ENCODE assay signal across 9 mouse cellular contexts in the genomic region with DNA sequence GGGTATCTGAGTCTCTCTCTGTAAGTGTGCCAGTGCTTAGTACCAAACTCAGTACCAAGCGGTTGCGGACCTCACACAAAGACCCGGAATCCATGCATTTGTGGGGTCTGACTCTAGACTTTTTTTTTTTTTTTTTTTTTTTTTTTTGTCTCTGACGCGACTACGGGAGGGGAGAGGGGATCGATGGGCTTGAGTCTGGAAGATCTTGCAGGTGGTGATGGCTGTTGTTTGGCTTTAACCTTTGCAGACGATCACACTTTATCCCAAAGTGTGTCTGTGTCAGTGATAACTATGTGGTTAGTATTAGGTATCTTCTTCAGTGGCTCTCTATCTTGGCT. TPM values are rescaled to one million over a fixed set of nuclear protein-coding genes. Genes with fewer than 3 reads are reported as not detected.
DNase-seq lines count a peak whose midpoint lies in the region; ATAC-seq and TF ChIP-seq lines count a peak whose summit lies in the region.
"Had no signal": no experiment of that assay in that cellular context is flagged by ENCODE, and none has a peak within 500 bp of the region (broad histone marks: within the 10 kb centered on the region; RNA-seq: fewer than 3 reads in every experiment).

No protein-coding gene starts in this region.

- TF ChIP-seq POLR2A in ES-Bruce4 (IDR thresholded peaks at IDR 0.05; ENCODE audit: insufficient read depth, low read length) = no peak

- ATAC-seq in heart, embryonic 12.5 days (ENCODE audit: insufficient number of reproducible peaks, low FRiP score) = no peak
- ATAC-seq in forebrain, postnatal 0 days = no peak; the same call in 1 of the 2 replicates
- peak; percentile 11; the same call in 1 of the 2 replicates for ATAC-seq in megakaryocyte-erythroid progenitor cell, adult 5-6 weeks (replicated peaks; ENCODE audit: low FRiP score, low TSS enrichment, poor library complexity, severe bottlenecking)

- peaks cover 38% of the 10 kb centered on the region for H3K36me3 ChIP-seq in heart, embryonic 12.5 days
- H3K36me3 ChIP-seq in ES-Bruce4 (ENCODE audit: control insufficient read depth, insufficient read depth, low read length, poor library complexity, severe bottlenecking) = peaks cover 17% of the 10 kb centered on the region
- peaks cover 36% of the 10 kb centered on the region for H3K36me3 ChIP-seq in forebrain, postnatal 0 days (ENCODE audit: insufficient read depth)

- H3K4me1 ChIP-seq in heart, embryonic 12.5 days (replicated peaks) = peaks cover 3% of the 10 kb centered on the region; the same call in 1 of the 2 replicates
- no peaks in the 10 kb centered on the region for H3K4me1 ChIP-seq in ES-Bruce4 (ENCODE audit: control insufficient read depth, insufficient read depth, low read length)
- H3K4me1 ChIP-seq in forebrain, postnatal 0 days (ENCODE audit: insufficient read depth) = no peaks in the 10 kb centered on the region

- H3K9ac ChIP-seq in heart, embryonic 12.5 days = peak overlapping the region; percentile 97
- peak overlapping the region; percentile 77 for H3K9ac ChIP-seq in ES-Bruce4 (ENCODE audit: low read depth, poor library complexity, severe bottlenecking)
- H3K9ac ChIP-seq in forebrain, postnatal 0 days = peak overlapping the region; percentile 98

- H3K27ac ChIP-seq in heart, embryonic 12.5 days (ENCODE audit: poor library complexity, severe bottlenecking) = peak overlapping the region; percentile 90; the same call in 1 of the 2 replicates
- H3K27ac ChIP-seq in ES-Bruce4 (ENCODE audit: insufficient read depth, low read length) = no peak overlapping the region
- H3K27ac ChIP-seq in forebrain, postnatal 0 days (ENCODE audit: low read depth, low read length) = peak overlapping the region; percentile 93; the same call in 1 of the 2 replicates

- peak overlapping the region; percentile 96 for H3K4me3 ChIP-seq in heart, embryonic 12.5 days
- H3K4me3 ChIP-seq in ES-Bruce4 (ENCODE audit: low read depth, low read length) = peak overlapping the region; percentile 85
- peak overlapping the region; percentile 97 for H3K4me3 ChIP-seq in forebrain, postnatal 0 days (ENCODE audit: low read depth, low read length)

- WGBS in heart, embryonic 12.5 days = 0% methylated on average over 8 of the region's 8 CpGs
- WGBS in forebrain, postnatal 0 days = 1% methylated on average over 7 of the region's 8 CpGs

- no peak for TF ChIP-seq EP300 in ES-Bruce4 (IDR thresholded peaks at IDR 0.05; ENCODE audit: insufficient read depth, low read depth, low read length)

- no peaks in the 10 kb centered on the region for H3K27me3 ChIP-seq in heart, embryonic 12.5 days (replicated peaks)
- no peaks in the 10 kb centered on the region for H3K27me3 ChIP-seq in ES-Bruce4 (ENCODE audit: control insufficient read depth, insufficient read depth, low read length, poor library complexity, severe bottlenecking)
- no peaks in the 10 kb centered on the region for H3K27me3 ChIP-seq in forebrain, postnatal 0 days (ENCODE audit: insufficient read depth, low read length)
- H3K27me3 ChIP-seq: Patski had no signal

- H3K4me2 ChIP-seq in heart, embryonic 12.5 days = peak overlapping the region; percentile 74
- peak overlapping the region; percentile 53 for H3K4me2 ChIP-seq in forebrain, postnatal 0 days (ENCODE audit: low read depth)

- H3K9me3 ChIP-seq in heart, embryonic 12.5 days (replicated peaks) = 0 out of 2 replicates have a peak, but pooled peaks cover 3% of the 10 kb centered on the region
- no peaks in the 10 kb centered on the region for H3K9me3 ChIP-seq in ES-Bruce4 (replicated peaks; ENCODE audit: control insufficient read depth, insufficient read depth, low read length, poor library complexity, severe bottlenecking)
- H3K9me3 ChIP-seq in forebrain, postnatal 0 days (ENCODE audit: low read length) = 0 out of 2 replicates have a peak, but pooled peaks cover 9% of the 10 kb centered on the region

- no peak for TF ChIP-seq CTCF in ES-Bruce4 (IDR thresholded peaks at IDR 0.05; ENCODE audit: low read depth, low read length)
- TF ChIP-seq CTCF in forebrain, postnatal 0 days (IDR thresholded peaks at IDR 0.05; ENCODE audit: low read depth) = no peak

- no peak for DNase-seq in heart, postnatal 36 days
- no peak for DNase-seq in forebrain, postnatal 0 days
- DNase-seq in frontal cortex, adult 2 months (ENCODE audit: extremely low spot score in 1 of 2, low spot score in 1 of 2) = no peak
- DNase-seq in right cerebral cortex, postnatal 10 days (ENCODE audit: low spot score in 2 of 2) = no peak
- no peak for DNase-seq in ovary, postnatal 36 days (ENCODE audit: low spot score)

- intact Hi-C loops in heart, postnatal 36 days (cut with DNase I) = loop anchor here (2.0 to 10.0 kb wide), 4 partner anchors 58 to 806 kb away; a partner anchor contains a TSS

RNA-seq across cellular contexts. Expression of a gene that starts 0.9 kb away (rescaled TPM):
- polyA plus RNA-seq in heart, embryonic 12.5 days (2016; fragmentation: Nextera tagmentation; extraction: Ambion mirVana) = 18.2 and 19.6 TPM in 2 replicates
- 10 to 100 TPM; 10.1 to 10.5 TPM for total RNA-seq in heart, postnatal 36 days (2021)
- polyA plus RNA-seq in ES-Bruce4 (2011; ENCODE audit: insufficient read depth, insufficient read length, low read depth, missing spikeins) = 14.0 and 15.2 TPM in 2 replicates
- 35.2 and 45.2 TPM in 2 replicates for total RNA-seq in forebrain, postnatal 0 days (2014; rRNA removed)
- polyA plus RNA-seq in forebrain, postnatal 0 days (2015; fragmentation: Nextera tagmentation; extraction: Ambion mirVana) = 18.4 and 20.1 TPM in 2 replicates
- 4.5 and 4.7 TPM in 2 replicates for total RNA-seq in megakaryocyte-erythroid progenitor cell, adult 5-6 weeks (2014; fragmentation: Nextera tagmentation)
- total RNA-seq in megakaryocyte-erythroid progenitor cell, adult 5-6 weeks (2017) = 8.9 and 10.1 TPM in 2 replicates
- 8.6 and 9.4 TPM in 2 replicates for polyA plus RNA-seq in frontal cortex, adult 2 months (2012; rRNA removed)

RNA-seq across cellular contexts. Expression of a gene that starts 33.3 kb away (rescaled TPM):
- not detected in 2 replicates for polyA plus RNA-seq in heart, embryonic 12.5 days (2016; fragmentation: Nextera tagmentation; extraction: Ambion mirVana)
- total RNA-seq in heart, postnatal 36 days (2021) = not detected
- not detected in 2 replicates for polyA plus RNA-seq in ES-Bruce4 (2011; ENCODE audit: insufficient read depth, insufficient read length, low read depth, missing spikeins)
- total RNA-seq in forebrain, postnatal 0 days (2014; rRNA removed) = not detected in 2 replicates
- polyA plus RNA-seq in forebrain, postnatal 0 days (2015; fragmentation: Nextera tagmentation; extraction: Ambion mirVana) = not detected in 2 replicates
- total RNA-seq in megakaryocyte-erythroid progenitor cell, adult 5-6 weeks (2014; fragmentation: Nextera tagmentation) = not detected in 2 replicates
- not detected in 2 replicates for total RNA-seq in megakaryocyte-erythroid progenitor cell, adult 5-6 weeks (2017)
- not detected in 2 replicates for polyA plus RNA-seq in frontal cortex, adult 2 months (2012; rRNA removed)

RNA-seq across cellular contexts. Expression of a gene that starts 56.4 kb away (rescaled TPM):
- polyA plus RNA-seq in heart, embryonic 12.5 days (2016; fragmentation: Nextera tagmentation; extraction: Ambion mirVana) = 2.7 and 2.8 TPM in 2 replicates
- 1 to 10 TPM; 2.5 TPM for total RNA-seq in heart, postnatal 36 days (2021)
- polyA plus RNA-seq in ES-Bruce4 (2011; ENCODE audit: insufficient read depth, insufficient read length, low read depth, missing spikeins) = 2.4 and 2.5 TPM in 2 replicates
- total RNA-seq in forebrain, postnatal 0 days (2014; rRNA removed) = 8.9 and 10.3 TPM in 2 replicates
- 7.7 and 9.5 TPM in 2 replicates for polyA plus RNA-seq in forebrain, postnatal 0 days (2015; fragmentation: Nextera tagmentation; extraction: Ambion mirVana)
- 2.9 and 3.6 TPM in 2 replicates for total RNA-seq in megakaryocyte-erythroid progenitor cell, adult 5-6 weeks (2014; fragmentation: Nextera tagmentation)
- total RNA-seq in megakaryocyte-erythroid progenitor cell, adult 5-6 weeks (2017) = 2.8 and 3.4 TPM in 2 replicates
- 2.8 and 3.7 TPM in 2 replicates for polyA plus RNA-seq in frontal cortex, adult 2 months (2012; rRNA removed)
